Mouse (Mus musculus) lung, adult 2 months (tissue): ENCODE results near the gene Pxdn.

ENCODE experiments used
- CTCF ChIP-seq: fragments of 200-500 bp; IDR thresholded peaks from 2 replicates; pipeline ENCODE4 v1.5.1; 2011; ENCODE audit warnings: mild to moderate bottlenecking, low read length, control low read depth; ENCODE audit not compliant: insufficient read depth
- POLR2A ChIP-seq: fragments of 200-500 bp; IDR thresholded peaks from 2 replicates; pipeline ENCODE4 v1.6.1; 2011; ENCODE audit warnings: low read depth, mild to moderate bottlenecking, control low read depth, low read length, borderline replicate concordance; ENCODE audit errors: extremely low read depth

GRCm38 (mm10) chr12:29937851-29938375 lies 505 bp downstream of the Pxdn start:
- no peak for TF ChIP-seq CTCF
- TF ChIP-seq POLR2A, result peak; percentile 59; the same call in 1 of the 2 replicates
